Mouse (Mus musculus): ENCODE data around the gene Nap1l1. TPM values are rescaled to one million over a fixed set of nuclear protein-coding genes. Genes with fewer than 3 reads are reported as not detected.

Gene Nap1l1
- 416 TPM for polyA plus RNA-seq (2014; fragmentation: Illumina TruSeq; extraction: RNeasy Lipid Tissue Mini Kit (QIAGEN cat#74804); ENCODE audit: low read depth, low replicate concordance)

GRCm38 (mm10) chr10:111472686-111473510, at the start of gene Nap1l1:
TSS of gene Nap1l1 (plus strand) at chr10:111473223.

DNA sequence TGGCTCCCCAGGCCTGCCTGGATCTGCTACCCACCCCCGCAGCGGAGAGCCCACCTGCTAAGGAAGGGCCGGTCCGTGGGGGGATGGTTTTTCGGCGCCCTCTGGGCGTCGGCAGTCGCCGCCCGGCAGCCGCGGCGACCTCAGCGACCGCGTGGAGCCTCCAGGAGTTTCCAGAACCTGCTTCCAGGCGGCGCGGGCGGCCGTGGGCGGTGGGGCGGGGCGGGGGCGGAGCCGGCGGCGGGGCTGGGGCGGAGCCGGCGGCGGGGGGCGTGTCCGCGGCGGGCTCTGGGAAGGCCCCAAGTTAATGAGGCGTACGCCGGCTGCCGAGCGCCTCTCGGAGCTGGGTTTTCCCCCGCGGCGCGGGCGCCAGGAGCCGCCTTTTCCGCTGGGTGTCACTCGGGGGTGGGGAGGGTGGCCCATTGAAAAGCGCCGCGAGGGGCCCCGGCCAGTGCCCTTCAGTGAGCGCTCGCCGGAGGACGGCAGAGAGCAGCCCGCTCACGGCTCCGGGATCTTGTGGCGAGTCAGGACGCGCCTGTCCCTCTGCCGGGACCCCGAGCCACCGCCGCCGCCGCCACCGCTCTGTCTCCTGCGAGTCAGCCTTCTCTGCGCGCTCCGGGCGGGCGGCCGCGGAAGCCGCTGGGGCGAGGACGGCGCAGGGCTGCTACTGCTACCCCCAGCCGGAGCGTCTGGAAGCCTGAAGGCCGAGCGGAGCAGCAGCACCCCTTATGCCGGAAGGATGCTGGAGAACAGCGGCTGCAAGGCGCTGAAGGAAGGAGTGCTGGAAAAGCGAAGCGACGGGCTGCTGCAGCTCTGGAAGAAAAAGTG, 33.3 kb downstream of the Nap1l1 start, which contains the start of gene Phlda1:
Gene Phlda1, plus strand, starts transcription at position 186 of the 825 bp plus-strand sequence.

Other genes with a start within 250 kb of the Nap1l1 start
- gene Bbs10, start 174.5 kb upstream of the Nap1l1 start, polyA plus RNA-seq (2014; fragmentation: Illumina TruSeq; extraction: RNeasy Lipid Tissue Mini Kit (QIAGEN cat#74804); ENCODE audit: low read depth, low replicate concordance) = 7.2 TPM
- gene Phlda1, start 33.1 kb downstream of the Nap1l1 start, polyA plus RNA-seq (2014; fragmentation: Illumina TruSeq; extraction: RNeasy Lipid Tissue Mini Kit (QIAGEN cat#74804); ENCODE audit: low read depth, low replicate concordance) = 28.8 TPM